Mouse (Mus musculus) stomach, postnatal 0 days (tissue): ENCODE results near the gene Mtfmt. TPM values are rescaled to one million over a fixed set of nuclear protein-coding genes. Genes with fewer than 3 reads are reported as not detected.

Experiments
- ATAC-seq: fragments of 200-750 bp; cut with Nextera tagmentation; 2 replicates; pipeline ENCODE4 v1.8.0; 2017; ENCODE audit not compliant: low FRiP score, low TSS enrichment
- DNase-seq: peaks from one replicate; pipeline ENCODE4 v3.0.0-alpha.2; 2016; ENCODE audit warnings: low spot score
- H3K27ac ChIP-seq: fragments of 300-500 bp; sonication (generic); replicated peaks from 2 replicates; pipeline ENCODE4 v1.5.1; 2014; ENCODE audit warnings: mild to moderate bottlenecking, control low read depth
- H3K27me3 ChIP-seq: fragments of 300-500 bp; sonication (generic); 2 replicates; pipeline ENCODE4 v1.6.1; 2014; ENCODE audit warnings: low read length; ENCODE audit not compliant: control insufficient read depth, insufficient read depth
- H3K36me3 ChIP-seq: fragments of 300-500 bp; sonication (generic); 2 replicates; pipeline ENCODE4 v1.6.1; 2014; ENCODE audit warnings: low read length, mixed read lengths; ENCODE audit not compliant: control insufficient read depth, insufficient read depth
- H3K4me1 ChIP-seq: fragments of 300-500 bp; sonication (generic); replicated peaks from 2 replicates; pipeline ENCODE4 v1.6.1; 2014; ENCODE audit warnings: antibody characterized with exemption; ENCODE audit not compliant: control insufficient read depth, insufficient read depth
- H3K4me2 ChIP-seq: fragments of 300-500 bp; sonication (generic); replicated peaks from 2 replicates; pipeline ENCODE4 v1.6.1; 2014; ENCODE audit warnings: low read depth, mild to moderate bottlenecking, control low read depth, moderate library complexity
- H3K4me3 ChIP-seq: fragments of 300-500 bp; sonication (generic); 2 replicates; pipeline ENCODE4 v1.5.1; 2014; ENCODE audit warnings: low read depth, low read length, control low read depth
- H3K9ac ChIP-seq: fragments of 300-500 bp; sonication (generic); 2 replicates; pipeline ENCODE4 v1.6.1; 2014; ENCODE audit warnings: mild to moderate bottlenecking, low read length, control low read depth, mixed read lengths
- H3K9me3 ChIP-seq: fragments of 300-500 bp; sonication (generic); 2 replicates; pipeline ENCODE4 v1.6.1; 2016; ENCODE audit warnings: low read length; ENCODE audit not compliant: control insufficient read depth
- CTCF ChIP-seq: IDR thresholded peaks from 2 replicates; pipeline ENCODE4 v1.5.1; 2016; ENCODE audit warnings: antibody characterized with exemption, low read depth, mild to moderate bottlenecking, moderate library complexity
- EP300 ChIP-seq: optimal IDR thresholded peaks from 2 replicates; pipeline ENCODE3; 2016; ENCODE audit warnings: antibody characterized with exemption
- WGBS: fragments of 180-500 bp; shearing (Covaris S2); extraction: QIAGEN DNeasy Blood & Tissue Kit; methylation state at CpG from one replicate; pipeline ENCODE4 v1.1.7; 2014; 5-methylcytosine and 5-hydroxymethylcytosine counted together
- polyA plus RNA-seq: library from polyadenylated mRNA; unstranded; fragments of >200 nt; fragmentation: Nextera tagmentation; extraction: Ambion mirVana; gene quantifications from 2 replicates; pipeline ENCODE4 v1.2.1, GENCODE M21; 2015

The Mtfmt gene
- polyA plus RNA-seq, 1 experiment from 2014 or later, result 12.4 TPM

DNA sequence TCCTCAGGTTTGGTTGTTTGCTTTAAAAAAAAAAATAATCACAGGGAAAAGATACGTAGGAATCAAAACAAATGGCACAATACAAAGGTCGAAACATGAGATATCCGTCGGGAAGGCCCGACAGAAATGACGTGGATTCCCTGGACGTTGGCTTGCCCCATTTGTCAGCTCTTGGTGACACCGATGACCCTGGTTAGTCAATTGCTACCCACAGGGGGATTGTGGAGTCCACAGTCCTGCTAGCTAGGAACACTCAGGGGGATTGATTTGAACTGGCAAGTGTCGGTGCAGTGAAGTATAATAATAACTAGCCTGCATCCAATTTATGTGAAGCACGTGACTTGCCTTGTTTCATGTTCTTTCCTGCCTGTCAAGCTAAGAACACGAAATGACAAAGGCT lies 32.1 kb downstream of the Mtfmt start:
- ATAC-seq, result no peak
- no peaks in the 10 kb centered on the region for H3K9me3 ChIP-seq

DNA sequence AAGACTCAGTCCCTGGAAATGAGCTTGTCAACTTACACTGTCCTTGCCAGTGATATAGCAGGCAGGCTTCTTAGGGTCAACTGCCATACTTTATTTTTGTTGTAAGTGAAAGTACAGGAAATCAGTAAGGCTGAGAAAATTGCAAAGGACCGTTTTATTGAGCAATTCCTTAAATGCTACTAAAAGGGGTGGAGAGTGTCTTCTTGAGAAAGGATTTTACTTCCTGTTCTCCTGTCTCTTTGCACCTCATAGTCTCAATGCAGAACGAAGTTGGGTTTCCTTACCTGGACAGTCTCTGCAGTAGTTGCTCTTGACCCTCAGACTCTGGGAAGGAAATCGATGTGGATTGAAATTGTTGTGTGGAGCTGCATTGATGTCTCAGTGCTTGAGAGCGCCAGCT lies 37.2 kb downstream of the Mtfmt start:
- Histone ChIP-seq H3K4me1 (no peaks in the 10 kb centered on the region), H3K27me3 (no peaks in the 10 kb centered on the region), H3K9me3 (no peaks in the 10 kb centered on the region), H3K36me3 (peaks cover 6% of the 10 kb centered on the region; the same call in 1 of the 2 replicates), H3K4me3 (no peak overlapping the region), H3K27ac (no peak overlapping the region), H3K9ac (no peak overlapping the region), H3K4me2 (no peak overlapping the region)
- WGBS, result 86% methylated on average over 4 of the region's 4 CpGs
- no peak for ATAC-seq
- no peak for DNase-seq
- no peak for TF ChIP-seq CTCF
- no peak for TF ChIP-seq EP300

More for the DNA sequence above, 32.1 kb downstream of the Mtfmt start:
- Histone ChIP-seq H3K9ac (no peak overlapping the region), H3K4me2 (no peak overlapping the region), H3K27me3 (no peaks in the 10 kb centered on the region), H3K4me3 (no peak overlapping the region), H3K4me1 (no peaks in the 10 kb centered on the region), H3K27ac (no peak overlapping the region), H3K36me3 (peaks cover 12% of the 10 kb centered on the region; the same call in 1 of the 2 replicates)
- DNase-seq, result no peak
- WGBS, result 59% methylated on average over 11 of the region's 11 CpGs
- TF ChIP-seq CTCF (no peak), EP300 (no peak)

DNA sequence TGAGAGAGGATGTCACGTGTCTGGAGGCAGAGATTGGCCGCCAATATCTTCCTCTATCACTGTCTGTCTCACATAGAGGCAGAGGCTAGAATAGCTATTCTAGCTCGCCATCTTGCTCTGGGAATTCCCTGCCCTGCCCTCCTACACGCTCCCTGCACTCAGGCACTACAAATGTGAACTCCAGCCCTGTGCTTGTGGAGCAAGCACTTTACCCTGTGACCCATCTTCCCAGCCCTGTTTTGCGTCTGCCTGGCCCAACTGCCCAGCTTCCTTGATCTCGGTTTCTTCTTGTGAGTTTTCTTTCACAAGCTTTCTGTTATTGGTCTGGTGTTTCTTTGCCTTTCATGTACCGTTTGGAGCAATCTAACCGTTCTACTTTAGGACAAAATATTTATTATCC lies 43.6 kb downstream of the Mtfmt start:
- WGBS, result 82% methylated on average over 8 of the region's 8 CpGs
- Histone ChIP-seq H3K4me2 (no peak overlapping the region), H3K36me3 (peaks cover 11% of the 10 kb centered on the region; the same call in 1 of the 2 replicates), H3K9me3 (no peaks in the 10 kb centered on the region), H3K9ac (no peak overlapping the region), H3K27ac (no peak overlapping the region), H3K4me1 (no peaks in the 10 kb centered on the region), H3K4me3 (no peak overlapping the region), H3K27me3 (no peaks in the 10 kb centered on the region)
- DNase-seq (no peak), ATAC-seq (no peak)
- TF ChIP-seq EP300 (no peak), CTCF (no peak)

DNA sequence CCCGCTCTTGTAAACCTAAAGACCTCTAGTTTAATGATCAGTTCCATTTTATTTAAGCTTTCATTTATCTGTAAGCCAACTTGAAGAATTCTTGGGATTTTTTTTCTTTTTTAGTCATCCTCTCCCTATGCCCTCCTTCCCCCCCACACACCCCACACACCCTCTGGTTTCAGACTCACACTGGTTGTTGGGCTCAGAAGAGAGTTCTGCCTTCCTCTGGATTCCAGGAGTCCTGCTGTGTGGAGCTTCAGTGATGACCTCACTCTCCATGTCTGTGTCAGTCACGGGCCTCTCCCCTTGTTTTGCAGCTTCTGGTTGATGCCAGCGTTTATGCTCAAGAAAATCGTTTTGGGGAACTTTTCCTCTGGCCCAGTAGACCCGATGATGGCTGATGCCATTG lies 44.5 kb downstream of the Mtfmt start:
- Histone ChIP-seq H3K4me3 (no peak overlapping the region), H3K4me2 (no peak overlapping the region), H3K9me3 (no peaks in the 10 kb centered on the region), H3K27me3 (no peaks in the 10 kb centered on the region), H3K27ac (no peak overlapping the region), H3K4me1 (no peaks in the 10 kb centered on the region), H3K36me3 (peaks cover 11% of the 10 kb centered on the region; the same call in 1 of the 2 replicates), H3K9ac (no peak overlapping the region)
- ATAC-seq (no peak), DNase-seq (no peak)
- no peak for TF ChIP-seq EP300
- TF ChIP-seq CTCF, result no peak
- 88% methylated on average over 5 of the region's 5 CpGs for WGBS

DNA sequence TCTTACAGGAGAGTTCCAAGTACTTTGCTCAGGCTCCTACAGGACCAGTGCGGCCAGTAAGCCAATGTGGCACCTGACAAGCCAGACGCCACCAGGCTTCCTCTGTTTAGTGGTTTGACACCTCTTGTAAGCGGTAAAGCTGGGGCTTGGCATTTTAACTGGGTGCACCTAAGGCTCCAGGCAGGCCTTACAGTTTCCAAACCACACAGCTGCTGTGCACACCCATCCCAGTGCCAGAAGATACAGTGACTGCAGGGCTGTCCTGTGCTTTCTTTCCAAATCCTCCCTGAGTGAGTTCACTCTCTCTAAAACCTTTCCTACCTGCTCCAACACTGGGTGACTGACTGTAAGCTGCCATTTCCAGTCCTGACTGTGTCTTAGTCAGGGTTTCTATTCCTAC lies 55.9 kb downstream of the Mtfmt start:
- DNase-seq (no peak), ATAC-seq (no peak)
- Histone ChIP-seq H3K9ac (no peak overlapping the region), H3K4me1 (no peaks in the 10 kb centered on the region), H3K36me3 (no peaks in the 10 kb centered on the region), H3K9me3 (no peaks in the 10 kb centered on the region), H3K27ac (no peak overlapping the region), H3K4me3 (no peak overlapping the region), H3K27me3 (no peaks in the 10 kb centered on the region), H3K4me2 (no peak overlapping the region)
- no peak for TF ChIP-seq EP300
- WGBS, result 87% methylated on average over 3 of the region's 3 CpGs

DNA sequence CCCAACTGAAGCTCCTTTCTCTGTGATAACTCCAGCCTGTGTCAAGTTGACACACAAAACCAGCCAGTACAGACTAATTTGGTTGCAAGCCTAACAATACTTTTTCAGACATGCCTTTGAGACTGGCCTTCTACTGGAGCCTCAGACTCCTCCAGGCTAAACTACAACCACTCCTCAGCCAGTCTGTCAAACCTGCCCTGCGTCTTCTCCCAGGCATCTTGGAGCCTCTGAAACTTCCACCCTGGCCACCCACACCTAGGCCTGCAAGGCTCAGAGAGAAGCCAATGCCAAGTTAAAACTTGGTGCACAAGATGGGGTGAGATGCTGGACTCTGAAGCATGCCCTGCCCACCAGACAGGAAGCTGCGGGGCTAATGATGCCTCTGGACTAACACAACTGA lies 56.8 kb downstream of the Mtfmt start:
- Histone ChIP-seq H3K4me1 (no peaks in the 10 kb centered on the region), H3K27me3 (no peaks in the 10 kb centered on the region), H3K9ac (no peak overlapping the region), H3K9me3 (no peaks in the 10 kb centered on the region), H3K4me3 (no peak overlapping the region), H3K27ac (peak overlapping the region; percentile 69; the same call in 1 of the 2 replicates), H3K4me2 (no peak overlapping the region), H3K36me3 (no peaks in the 10 kb centered on the region)
- no peak for ATAC-seq
- TF ChIP-seq CTCF (no peak), EP300 (no peak)
- WGBS, result 76% methylated on average over 2 of the region's 2 CpGs
- DNase-seq, result no peak
